Mouse (Mus musculus): ENCODE data around the gene Ciao1. TPM values are rescaled to one million over a fixed set of nuclear protein-coding genes. Genes with fewer than 3 reads are reported as not detected.
"Not testable (repeated sequence)": the region's sequence is repeated elsewhere in the genome, so short reads cannot be mapped to it uniquely, and the experiment has no call there.

Ciao1 gene
- polyA plus RNA-seq, 2 experiments = 63.1 to 64.8 TPM

GRCm38 (mm10) chr2:127210701-127211100 lies 36.9 kb downstream of the Ciao1 start:
- DNase-seq (ENCODE audit: low spot score) (no peak), ATAC-seq (ENCODE audit: low FRiP score, low read depth) (no peak)
- WGBS = 92% methylated on average over 11 of the region's 11 CpGs
- Histone ChIP-seq H3K4me1 (ENCODE audit: control insufficient read depth, insufficient read depth, low read length) (peaks cover 11% of the 10 kb centered on the region), H3K9me3 (ENCODE audit: control insufficient read depth, low read length) (no peaks in the 10 kb centered on the region), H3K4me2 (replicated peaks; ENCODE audit: low read depth, low read length, severe bottlenecking) (no peak overlapping the region), H3K36me3 (ENCODE audit: control insufficient read depth, insufficient read depth, low read length) (peaks cover 57% of the 10 kb centered on the region), H3K9ac (ENCODE audit: low read depth, low read length, severe bottlenecking) (no peak overlapping the region), H3K27me3 (ENCODE audit: control insufficient read depth, insufficient read depth, low read length) (no peaks in the 10 kb centered on the region), H3K27ac (replicated peaks; ENCODE audit: low read depth, low read length) (no peak overlapping the region), H3K4me3 (replicated peaks; ENCODE audit: low read length) (no peak overlapping the region)
- no peak for TF ChIP-seq POLR2A (IDR thresholded peaks at IDR 0.05; ENCODE audit: borderline replicate concordance, extremely low read depth, insufficient read depth, insufficient read length)

GRCm38 (mm10) chr2:127208452-127208769 lies 39.2 kb downstream of the Ciao1 start:
- H3K4me2 ChIP-seq (replicated peaks; ENCODE audit: low read depth, low read length, severe bottlenecking) = peak overlapping the region; percentile 90
- TF ChIP-seq POLR2A (IDR thresholded peaks at IDR 0.05; ENCODE audit: borderline replicate concordance, extremely low read depth, insufficient read depth, insufficient read length) = no peak
- ATAC-seq (ENCODE audit: low FRiP score, low read depth) = no peak
- H3K27me3 ChIP-seq (ENCODE audit: control insufficient read depth, insufficient read depth, low read length) = no peaks in the 10 kb centered on the region
- peak overlapping the region; percentile 65; the same call in 1 of the 2 replicates for H3K27ac ChIP-seq (replicated peaks; ENCODE audit: low read depth, low read length)
- DNase-seq (ENCODE audit: low spot score) = no peak
- H3K36me3 ChIP-seq (ENCODE audit: control insufficient read depth, insufficient read depth, low read length) = peaks cover 37% of the 10 kb centered on the region
- 1% methylated on average over 17 of the region's 17 CpGs for WGBS
- peak overlapping the region; percentile 75 for H3K9ac ChIP-seq (ENCODE audit: low read depth, low read length, severe bottlenecking)
- H3K4me3 ChIP-seq (replicated peaks; ENCODE audit: low read length) = peak overlapping the region; percentile 74
- peaks cover 11% of the 10 kb centered on the region for H3K4me1 ChIP-seq (ENCODE audit: control insufficient read depth, insufficient read depth, low read length)
- no peaks in the 10 kb centered on the region for H3K9me3 ChIP-seq (ENCODE audit: control insufficient read depth, low read length)

- peak; percentile 99 for DNase-seq (ENCODE audit: low spot score)
- Histone ChIP-seq H3K4me2 (replicated peaks; ENCODE audit: low read depth, low read length, severe bottlenecking) (peak within 1 kb of the TSS; percentile 90), H3K27ac (replicated peaks; ENCODE audit: low read depth, low read length) (peak within 1 kb of the TSS; percentile 65; the same call in 1 of the 2 replicates), H3K4me3 (replicated peaks; ENCODE audit: low read length) (peak within 1 kb of the TSS; percentile 74), H3K36me3 (ENCODE audit: control insufficient read depth, insufficient read depth, low read length) (peaks cover 34% of the 10 kb centered on the region), H3K9ac (ENCODE audit: low read depth, low read length, severe bottlenecking) (peak within 1 kb of the TSS; percentile 75), H3K27me3 (ENCODE audit: control insufficient read depth, insufficient read depth, low read length) (no peaks in the 10 kb centered on the region), H3K4me1 (ENCODE audit: control insufficient read depth, insufficient read depth, low read length) (peaks cover 11% of the 10 kb centered on the region), H3K9me3 (ENCODE audit: control insufficient read depth, low read length) (no peaks in the 10 kb centered on the region)
- peak; percentile 99 for ATAC-seq (ENCODE audit: low FRiP score, low read depth)
- 12% methylated on average over 36 of the region's 36 CpGs for WGBS
- TF ChIP-seq POLR2A (IDR thresholded peaks at IDR 0.05; ENCODE audit: borderline replicate concordance, extremely low read depth, insufficient read depth, insufficient read length) = no peak
These were observed 39.8 kb downstream of the Ciao1 start, which contains the start of the genes 1810024B03Rik and Snrnp200 for GRCm38 (mm10) chr2:127207547-127208451. Gene 1810024B03Rik, minus strand, starts transcription at chr2:127208280. Gene Snrnp200, plus strand, starts transcription at chr2:127208386.

GRCm38 (mm10) chr2:127206916-127207315 lies 40.7 kb downstream of the Ciao1 start:
- Histone ChIP-seq H3K9ac (ENCODE audit: low read depth, low read length, severe bottlenecking) (no peak overlapping the region), H3K4me3 (replicated peaks; ENCODE audit: low read length) (no peak overlapping the region), H3K4me1 (ENCODE audit: control insufficient read depth, insufficient read depth, low read length) (peaks cover 11% of the 10 kb centered on the region), H3K9me3 (ENCODE audit: control insufficient read depth, low read length) (no peaks in the 10 kb centered on the region), H3K36me3 (ENCODE audit: control insufficient read depth, insufficient read depth, low read length) (peaks cover 25% of the 10 kb centered on the region), H3K27me3 (ENCODE audit: control insufficient read depth, insufficient read depth, low read length) (no peaks in the 10 kb centered on the region), H3K4me2 (replicated peaks; ENCODE audit: low read depth, low read length, severe bottlenecking) (no peak overlapping the region), H3K27ac (replicated peaks; ENCODE audit: low read depth, low read length) (no peak overlapping the region)
- DNase-seq (ENCODE audit: low spot score) = no peak
- WGBS = 92% methylated on average over 2 of the region's 2 CpGs
- no peak for ATAC-seq (ENCODE audit: low FRiP score, low read depth)
- no peak for TF ChIP-seq POLR2A (IDR thresholded peaks at IDR 0.05; ENCODE audit: borderline replicate concordance, extremely low read depth, insufficient read depth, insufficient read length)

- not testable (repeated sequence) for H3K27me3 ChIP-seq (ENCODE audit: control insufficient read depth, insufficient read depth, low read length); H3K27ac ChIP-seq (replicated peaks; ENCODE audit: low read depth, low read length); H3K9ac ChIP-seq (ENCODE audit: low read depth, low read length, severe bottlenecking); H3K9me3 ChIP-seq (ENCODE audit: control insufficient read depth, low read length); H3K4me2 ChIP-seq (replicated peaks; ENCODE audit: low read depth, low read length, severe bottlenecking); H3K4me3 ChIP-seq (replicated peaks; ENCODE audit: low read length); ATAC-seq (ENCODE audit: low FRiP score, low read depth); DNase-seq (ENCODE audit: low spot score)
- Histone ChIP-seq H3K36me3 (ENCODE audit: control insufficient read depth, insufficient read depth, low read length) (peaks cover 18% of the 10 kb centered on the region), H3K4me1 (ENCODE audit: control insufficient read depth, insufficient read depth, low read length) (peaks cover 11% of the 10 kb centered on the region)
- WGBS = 84% methylated on average over 4 of the region's 4 CpGs
These were observed 41.7 kb downstream of the Ciao1 start for GRCm38 (mm10) chr2:127205936-127206335.
